Mouse (Mus musculus): ENCODE measurements around the gene Zcchc7. TPM values are rescaled to one million over a fixed set of nuclear protein-coding genes. Genes with fewer than 3 reads are reported as not detected.

Gene Zcchc7
- total and polyA plus RNA-seq, 2 experiments from 2014 or later = 18.9 to 31.6 TPM

- no peak overlapping the region for H3K4me2 ChIP-seq (ENCODE audit: low read depth, low read length)
- no peaks in the 10 kb centered on the region for H3K27me3 ChIP-seq (ENCODE audit: insufficient read depth, low read length)
- no peaks in the 10 kb centered on the region for H3K9me3 ChIP-seq (ENCODE audit: low read length)
- no peak for ATAC-seq
- no peaks in the 10 kb centered on the region for H3K4me1 ChIP-seq (ENCODE audit: insufficient read depth, low read length)
- peaks cover 22% of the 10 kb centered on the region for H3K36me3 ChIP-seq (ENCODE audit: insufficient read depth, low read length)
- TF ChIP-seq CTCF (IDR thresholded peaks at IDR 0.05; ENCODE audit: low read depth) = no peak
- no peak overlapping the region for H3K4me3 ChIP-seq (ENCODE audit: low read length)
- H3K9ac ChIP-seq (replicated peaks; ENCODE audit: low read length) = no peak overlapping the region
- H3K27ac ChIP-seq = no peak overlapping the region
- DNase-seq (ENCODE audit: low spot score) = no peak
- 81% methylated on average over 3 of the region's 3 CpGs for WGBS
Measured at GRCm38 (mm10) chr4:44928790-44929189, 173.1 kb downstream of the Zcchc7 start.

GRCm38 (mm10) chr4:44930406-44930805 lies 174.7 kb downstream of the Zcchc7 start:
- 95% methylated on average over 7 of the region's 7 CpGs for whole genome bisulfite sequencing

DNA sequence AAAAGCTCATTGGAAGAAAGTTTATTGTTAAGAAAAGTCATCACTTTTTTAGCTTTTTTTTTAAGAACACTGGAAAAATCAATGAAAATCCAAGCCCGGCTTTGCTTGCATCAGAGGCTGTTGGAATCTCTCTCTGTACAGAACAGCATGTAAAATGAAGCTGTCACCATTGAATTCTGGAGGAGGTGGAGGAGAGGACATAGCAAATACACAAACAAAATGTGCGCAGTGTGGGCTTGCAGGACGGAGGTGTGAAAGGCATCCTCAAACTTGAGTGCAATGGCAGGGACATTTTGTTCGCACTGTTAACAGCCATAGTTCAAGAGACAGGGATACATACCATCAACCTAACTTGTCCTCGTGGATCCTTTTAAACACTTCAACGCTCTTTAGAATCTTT lies 176.1 kb downstream of the Zcchc7 start:
- H3K36me3 ChIP-seq (ENCODE audit: insufficient read depth, low read length) = peaks cover 18% of the 10 kb centered on the region

More at GRCm38 (mm10) chr4:44930406-44930805, 174.7 kb downstream of the Zcchc7 start:
- no peak overlapping the region for H3K4me2 ChIP-seq (ENCODE audit: low read depth, low read length)
- H3K9ac ChIP-seq (replicated peaks; ENCODE audit: low read length) = no peak overlapping the region
- H3K4me3 ChIP-seq (ENCODE audit: low read length) = no peak overlapping the region
- H3K9me3 ChIP-seq (ENCODE audit: low read length) = no peaks in the 10 kb centered on the region
- H3K27ac ChIP-seq = no peak overlapping the region
- peaks cover 22% of the 10 kb centered on the region for H3K36me3 ChIP-seq (ENCODE audit: insufficient read depth, low read length)
- DNase-seq (ENCODE audit: low spot score) (no peak), ATAC-seq (no peak)
- no peaks in the 10 kb centered on the region for H3K4me1 ChIP-seq (ENCODE audit: insufficient read depth, low read length)
- no peaks in the 10 kb centered on the region for H3K27me3 ChIP-seq (ENCODE audit: insufficient read depth, low read length)
- no peak for TF ChIP-seq CTCF (IDR thresholded peaks at IDR 0.05; ENCODE audit: low read depth)

GRCm38 (mm10) chr4:44938359-44939340 lies 183.0 kb downstream of the Zcchc7 start:
- no peak for TF ChIP-seq CTCF (IDR thresholded peaks at IDR 0.05; ENCODE audit: low read depth)
- no peak overlapping the region for H3K27ac ChIP-seq
- H3K27me3 ChIP-seq (ENCODE audit: insufficient read depth, low read length) = no peaks in the 10 kb centered on the region
- H3K9ac ChIP-seq (replicated peaks; ENCODE audit: low read length) = no peak overlapping the region
- WGBS = 79% methylated on average over 8 of the region's 8 CpGs
- H3K4me3 ChIP-seq (ENCODE audit: low read length) = no peak overlapping the region
- ATAC-seq (no peak), DNase-seq (ENCODE audit: low spot score) (no peak)
- no peak overlapping the region for H3K4me2 ChIP-seq (ENCODE audit: low read depth, low read length)
- no peaks in the 10 kb centered on the region for H3K9me3 ChIP-seq (ENCODE audit: low read length)
- H3K36me3 ChIP-seq (ENCODE audit: insufficient read depth, low read length) = no peaks in the 10 kb centered on the region
- no peaks in the 10 kb centered on the region for H3K4me1 ChIP-seq (ENCODE audit: insufficient read depth, low read length)

More for the DNA sequence above, 176.1 kb downstream of the Zcchc7 start:
- Histone ChIP-seq H3K27ac (no peak overlapping the region), H3K9ac (replicated peaks; ENCODE audit: low read length) (no peak overlapping the region), H3K4me3 (ENCODE audit: low read length) (no peak overlapping the region), H3K4me2 (ENCODE audit: low read depth, low read length) (no peak overlapping the region), H3K4me1 (ENCODE audit: insufficient read depth, low read length) (no peaks in the 10 kb centered on the region), H3K27me3 (ENCODE audit: insufficient read depth, low read length) (no peaks in the 10 kb centered on the region), H3K9me3 (ENCODE audit: low read length) (no peaks in the 10 kb centered on the region)
- DNase-seq (ENCODE audit: low spot score) (no peak), ATAC-seq (no peak)
- 87% methylated on average over 6 of the region's 6 CpGs for WGBS
- TF ChIP-seq CTCF (IDR thresholded peaks at IDR 0.05; ENCODE audit: low read depth) = no peak

DNA sequence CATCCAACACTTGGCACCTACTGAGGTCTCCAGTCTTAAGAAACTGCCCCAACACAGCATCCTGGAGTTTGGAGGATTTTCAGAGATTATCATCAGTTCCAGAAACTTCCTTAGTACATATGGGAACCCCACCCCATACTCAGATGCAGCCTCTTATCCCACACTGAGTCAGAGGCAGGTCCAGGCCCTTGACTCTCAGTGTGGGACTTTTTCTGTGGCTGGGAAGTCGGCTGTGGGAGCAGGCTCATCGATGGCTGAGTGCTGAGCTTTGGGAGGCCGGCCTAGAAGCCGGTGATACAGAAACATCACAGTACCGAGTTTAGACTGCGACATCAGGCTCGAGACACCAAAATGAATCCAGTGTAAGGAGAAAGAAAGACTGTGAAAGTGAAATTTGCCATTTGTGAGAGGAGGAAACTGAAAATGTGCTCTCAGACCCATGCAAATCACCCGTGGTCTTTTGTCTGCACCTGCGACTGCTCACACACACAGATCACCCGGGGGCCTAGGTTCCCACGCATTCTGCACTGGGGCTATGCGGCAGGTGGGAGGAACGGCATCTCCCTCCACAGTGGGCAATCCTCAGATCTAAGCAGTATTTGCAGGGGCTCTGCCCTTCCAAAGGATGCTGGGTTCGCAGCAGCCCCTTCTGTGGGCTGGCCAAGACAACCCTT lies 184.0 kb downstream of the Zcchc7 start:
- H3K9ac ChIP-seq (replicated peaks; ENCODE audit: low read length) = no peak overlapping the region

GRCm38 (mm10) chr4:44940286-44940685 lies 184.6 kb downstream of the Zcchc7 start:
- Histone ChIP-seq H3K9ac (replicated peaks; ENCODE audit: low read length) (no peak overlapping the region), H3K36me3 (ENCODE audit: insufficient read depth, low read length) (no peaks in the 10 kb centered on the region), H3K27me3 (ENCODE audit: insufficient read depth, low read length) (no peaks in the 10 kb centered on the region), H3K4me3 (ENCODE audit: low read length) (no peak overlapping the region), H3K4me1 (ENCODE audit: insufficient read depth, low read length) (no peaks in the 10 kb centered on the region), H3K9me3 (ENCODE audit: low read length) (no peaks in the 10 kb centered on the region), H3K27ac (no peak overlapping the region), H3K4me2 (ENCODE audit: low read depth, low read length) (no peak overlapping the region)
- no peak for TF ChIP-seq CTCF (IDR thresholded peaks at IDR 0.05; ENCODE audit: low read depth)
- ATAC-seq (no peak), DNase-seq (ENCODE audit: low spot score) (no peak)
- WGBS = 86% methylated on average over 9 of the region's 9 CpGs

More for the DNA sequence above, 184.0 kb downstream of the Zcchc7 start:
- H3K27me3 ChIP-seq (ENCODE audit: insufficient read depth, low read length) = no peaks in the 10 kb centered on the region
- no peaks in the 10 kb centered on the region for H3K36me3 ChIP-seq (ENCODE audit: insufficient read depth, low read length)
- no peak for TF ChIP-seq CTCF (IDR thresholded peaks at IDR 0.05; ENCODE audit: low read depth)
- H3K4me1 ChIP-seq (ENCODE audit: insufficient read depth, low read length) = no peaks in the 10 kb centered on the region
- H3K27ac ChIP-seq = no peak overlapping the region
- H3K9me3 ChIP-seq (ENCODE audit: low read length) = no peaks in the 10 kb centered on the region
- WGBS = 75% methylated on average over 14 of the region's 14 CpGs
- DNase-seq (ENCODE audit: low spot score) (no peak), ATAC-seq (no peak)
- H3K4me3 ChIP-seq (ENCODE audit: low read length) = no peak overlapping the region
- no peak overlapping the region for H3K4me2 ChIP-seq (ENCODE audit: low read depth, low read length)

Measured in hindbrain, postnatal 0 days (tissue).